Mouse (Mus musculus): ENCODE results near the gene Atf2. TPM values are rescaled to one million over a fixed set of nuclear protein-coding genes. Genes with fewer than 3 reads are reported as not detected.

Atf2 gene
- 9.4 and 10.0 TPM in 2 replicates for polyA plus RNA-seq (2012)

GRCm38 (mm10) chr2:73892464-73893296 lies at the start of gene Atf2:
Atf2 (minus strand) TSS chr2:73892639.
- no peak for TF ChIP-seq GATA1 (IDR thresholded peaks at IDR 0.05; ENCODE audit: low read length)

GRCm38 (mm10) chr2:73941281-73941680 lies 48.8 kb upstream of the Atf2 start:
- TF ChIP-seq GATA1 (IDR thresholded peaks at IDR 0.05; ENCODE audit: low read length), result no peak

- no peak for TF ChIP-seq GATA1 (IDR thresholded peaks at IDR 0.05; ENCODE audit: low read length)
Observed at GRCm38 (mm10) chr2:73940471-73940870, 48.0 kb upstream of the Atf2 start.

- no peak for TF ChIP-seq GATA1 (IDR thresholded peaks at IDR 0.05; ENCODE audit: low read length)
Observed at GRCm38 (mm10) chr2:73938896-73939295, 46.5 kb upstream of the Atf2 start.

- TF ChIP-seq GATA1 (IDR thresholded peaks at IDR 0.05; ENCODE audit: low read length), result no peak
Observed at GRCm38 (mm10) chr2:73932676-73933313, 40.4 kb upstream of the Atf2 start.

- TF ChIP-seq GATA1 (IDR thresholded peaks at IDR 0.05; ENCODE audit: low read length), result no peak
Observed at GRCm38 (mm10) chr2:73927711-73928110, 35.3 kb upstream of the Atf2 start.

- TF ChIP-seq GATA1 (IDR thresholded peaks at IDR 0.05; ENCODE audit: low read length), result no peak
Observed at GRCm38 (mm10) chr2:73925539-73925938, 33.1 kb upstream of the Atf2 start.

- no peak for TF ChIP-seq GATA1 (IDR thresholded peaks at IDR 0.05; ENCODE audit: low read length)
Observed at GRCm38 (mm10) chr2:73925089-73925488, 32.6 kb upstream of the Atf2 start.

- TF ChIP-seq GATA1 (IDR thresholded peaks at IDR 0.05; ENCODE audit: low read length), result no peak
Observed at GRCm38 (mm10) chr2:73919642-73920041, 27.2 kb upstream of the Atf2 start.

GRCm38 (mm10) chr2:73912264-73912663 lies 19.8 kb upstream of the Atf2 start:
- TF ChIP-seq GATA1 (IDR thresholded peaks at IDR 0.05; ENCODE audit: low read length), result no peak

GRCm38 (mm10) chr2:73911175-73911700 lies 18.8 kb upstream of the Atf2 start, which contains the start of gene Atp5g3:
Atp5g3 (minus strand) TSS chr2:73911326.
- TF ChIP-seq GATA1 (IDR thresholded peaks at IDR 0.05; ENCODE audit: low read length), result no peak

- no peak for TF ChIP-seq GATA1 (IDR thresholded peaks at IDR 0.05; ENCODE audit: low read length)
Observed at GRCm38 (mm10) chr2:73910571-73911174, 18.2 kb upstream of the Atf2 start.

GRCm38 (mm10) chr2:73909116-73909515 lies 16.7 kb upstream of the Atf2 start:
- TF ChIP-seq GATA1 (IDR thresholded peaks at IDR 0.05; ENCODE audit: low read length), result no peak

- TF ChIP-seq GATA1 (IDR thresholded peaks at IDR 0.05; ENCODE audit: low read length), result no peak
Observed at GRCm38 (mm10) chr2:73903536-73903935, 11.1 kb upstream of the Atf2 start.

GRCm38 (mm10) chr2:73901169-73901568 lies 8.7 kb upstream of the Atf2 start:
- no peak for TF ChIP-seq GATA1 (IDR thresholded peaks at IDR 0.05; ENCODE audit: low read length)

GRCm38 (mm10) chr2:73900364-73900763 lies 7.9 kb upstream of the Atf2 start:
- no peak for TF ChIP-seq GATA1 (IDR thresholded peaks at IDR 0.05; ENCODE audit: low read length)
